Mouse (Mus musculus) olfactory bulb, adult 2 months (tissue): Measurements from ENCODE around the gene Ring1.

Source experiments
- CTCF ChIP-seq: fragments of 200-500 bp; IDR thresholded peaks from 2 replicates; pipeline ENCODE4 v1.5.1; 2012; ENCODE audit warnings: low read depth, mild to moderate bottlenecking, low read length, moderate library complexity; ENCODE audit not compliant: insufficient read depth
- POLR2A ChIP-seq: fragments of 200-500 bp; IDR thresholded peaks from 2 replicates; pipeline ENCODE4 v1.6.1; 2012; ENCODE audit warnings: mild to moderate bottlenecking, low read depth, low read length, moderate library complexity; ENCODE audit not compliant: insufficient read depth

DNA sequence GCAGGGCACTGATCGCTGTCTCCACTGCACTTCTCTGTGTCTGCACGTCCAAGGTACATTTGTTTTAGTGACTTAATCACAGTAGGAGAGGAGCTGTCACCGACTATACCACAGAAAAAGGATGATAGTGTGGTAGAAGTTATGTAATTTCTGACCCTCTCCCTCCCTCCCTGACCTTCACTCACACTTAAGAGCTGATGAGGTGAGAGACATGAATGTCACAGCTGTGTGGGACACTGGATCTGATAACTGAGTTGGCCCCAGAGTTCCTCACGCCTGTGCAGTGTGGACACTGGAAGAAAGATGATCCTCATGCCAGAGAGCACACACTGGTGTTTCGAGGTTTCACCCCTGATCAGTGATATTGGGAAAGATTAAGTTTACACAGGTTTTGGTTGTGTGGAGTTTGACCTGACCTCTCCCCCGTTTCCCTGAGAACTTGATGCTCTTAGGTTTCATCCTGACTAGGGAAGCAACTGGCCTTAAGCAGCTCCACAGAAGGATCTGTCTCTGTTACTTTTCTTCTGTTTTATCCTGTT is 44.9 kb downstream of the Ring1 start:
- TF ChIP-seq CTCF (no peak), POLR2A (no peak)
